Mouse (Mus musculus) inflammation-experienced regulatory T-cells, adult 16 weeks (primary cell): ENCODE data around the gene Ankrd53. TPM values are rescaled to one million over a fixed set of nuclear protein-coding genes. Genes with fewer than 3 reads are reported as not detected.

ENCODE experiments used
- polyA plus RNA-seq: library from polyadenylated mRNA; unstranded; fragments of 100-300 nt; shearing (Covaris generic); gene quantifications from one replicate; pipeline ENCODE4 v1.2.1, GENCODE M21; 2017

Ankrd53 gene
- not detected for polyA plus RNA-seq

DNA sequence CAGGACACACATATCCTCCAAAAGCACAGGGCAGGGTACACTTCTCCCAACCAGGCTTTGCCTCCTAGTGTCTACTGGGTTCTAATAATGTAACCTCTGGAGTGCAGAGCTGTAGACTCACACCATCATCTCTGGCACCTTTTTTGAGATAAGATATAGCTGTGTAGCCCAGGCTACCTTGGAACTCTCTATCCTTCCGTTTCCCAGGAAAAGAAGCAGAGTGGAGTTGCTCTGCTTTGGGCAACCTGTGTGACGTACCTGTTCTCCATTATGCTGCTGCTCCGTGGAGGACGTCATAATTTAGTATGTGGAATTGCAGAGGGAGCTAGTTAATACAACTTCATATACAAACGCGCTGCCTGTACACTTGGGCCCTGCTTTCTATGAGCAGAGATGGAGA, at the start of gene Ankrd53:
Gene Ankrd53, plus strand, starts transcription at position 301 of the 400 bp plus-strand sequence.

GRCm38 (mm10) chr6:83742761-83743160, 19.7 kb upstream of the Ankrd53 start, which contains the start of gene Atp6v1b1:
Gene Atp6v1b1, plus strand, starts transcription at chr6:83742990.

DNA sequence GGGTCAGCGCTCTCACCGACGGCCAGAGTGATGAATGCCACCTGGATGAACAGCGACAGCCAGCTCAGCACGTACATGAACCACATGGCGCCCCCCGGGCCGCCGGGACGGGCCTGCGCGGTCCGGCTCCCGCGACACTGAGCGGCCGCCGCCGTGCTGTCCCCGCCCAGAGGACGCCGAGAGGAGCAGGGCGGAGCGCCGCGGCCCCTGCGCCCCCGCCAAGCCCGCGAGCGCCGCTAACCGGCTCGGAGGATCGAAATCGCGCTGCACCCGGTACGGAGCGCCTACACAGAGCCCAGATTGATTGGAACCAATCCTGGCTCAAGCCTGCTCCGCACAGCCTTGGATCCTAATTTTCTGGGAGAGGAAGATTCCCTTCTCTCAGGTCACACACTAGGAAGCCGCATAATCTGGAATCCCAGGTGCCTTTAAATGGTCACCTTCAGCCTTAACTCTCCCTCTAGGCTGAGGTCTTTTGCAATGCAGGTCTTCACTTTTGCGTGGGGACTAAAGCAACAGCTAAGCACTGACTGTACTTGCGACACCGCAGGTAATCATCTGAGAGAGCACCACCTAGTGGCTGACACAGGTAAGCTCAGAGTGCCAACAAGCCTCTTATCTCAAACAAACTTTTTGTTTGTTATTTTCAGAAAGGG, 13.3 kb downstream of the Ankrd53 start, which contains the start of gene Tex261:
Gene Tex261, minus strand, starts transcription at position 176 of the 656 bp plus-strand sequence.

DNA sequence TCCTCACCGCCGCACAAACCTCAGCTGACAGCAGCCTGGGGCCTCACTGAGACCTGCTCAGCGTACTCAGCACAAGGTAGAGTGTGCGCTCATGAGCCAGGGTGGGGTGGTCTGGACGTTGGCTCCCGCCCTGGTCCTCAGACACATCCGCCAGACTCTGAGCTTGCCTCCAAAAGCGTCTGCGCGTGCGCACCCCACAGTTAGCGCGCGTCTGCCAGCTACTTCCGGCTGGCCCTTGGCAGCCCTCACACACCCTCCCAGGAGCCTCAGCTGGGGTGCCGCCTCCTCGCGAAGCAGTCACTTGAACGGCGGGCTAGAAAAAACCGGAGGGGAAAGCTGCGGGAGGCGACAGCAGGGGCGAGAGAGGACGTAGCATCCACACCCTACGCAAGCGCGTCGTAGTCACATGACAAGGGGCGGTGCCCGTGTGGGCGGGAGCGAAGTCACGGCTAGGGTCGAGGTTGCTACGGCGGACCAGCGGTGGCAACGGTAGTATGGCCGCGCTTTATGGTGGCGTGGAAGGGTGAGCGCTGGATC, 32.4 kb downstream of the Ankrd53 start, which contains the start of gene Nagk:
Gene Nagk, plus strand, starts transcription at position 223 of the 537 bp plus-strand sequence.

Other genes starting within 250 kb of the Ankrd53 start
- 27.7 TPM for gene Actg2, start 226.4 kb upstream of the Ankrd53 start, polyA plus RNA-seq
- gene Stambp, start 189.9 kb upstream of the Ankrd53 start, polyA plus RNA-seq, result 46.9 TPM
- not detected for gene Clec4f, start 106.5 kb upstream of the Ankrd53 start, polyA plus RNA-seq
- not detected for gene Cd207, start 84.8 kb upstream of the Ankrd53 start, polyA plus RNA-seq
- gene Vax2, start 51.4 kb upstream of the Ankrd53 start, polyA plus RNA-seq, result 0.39 TPM
- not detected for gene Atp6v1b1, start 19.7 kb upstream of the Ankrd53 start, polyA plus RNA-seq
- gene Tex261, start 13.2 kb downstream of the Ankrd53 start, polyA plus RNA-seq, result 110 TPM
- 35.5 TPM for gene Nagk, start 32.3 kb downstream of the Ankrd53 start, polyA plus RNA-seq
- 42.8 TPM for gene Paip2b, start 69.1 kb downstream of the Ankrd53 start, polyA plus RNA-seq
- 183 TPM for gene Zfp638, start 104.5 kb downstream of the Ankrd53 start, polyA plus RNA-seq
- gene Dysf, start 245.9 kb downstream of the Ankrd53 start, polyA plus RNA-seq, result 0.18 TPM